Mouse (Mus musculus): ENCODE results near the gene Duoxa1.

DNA sequence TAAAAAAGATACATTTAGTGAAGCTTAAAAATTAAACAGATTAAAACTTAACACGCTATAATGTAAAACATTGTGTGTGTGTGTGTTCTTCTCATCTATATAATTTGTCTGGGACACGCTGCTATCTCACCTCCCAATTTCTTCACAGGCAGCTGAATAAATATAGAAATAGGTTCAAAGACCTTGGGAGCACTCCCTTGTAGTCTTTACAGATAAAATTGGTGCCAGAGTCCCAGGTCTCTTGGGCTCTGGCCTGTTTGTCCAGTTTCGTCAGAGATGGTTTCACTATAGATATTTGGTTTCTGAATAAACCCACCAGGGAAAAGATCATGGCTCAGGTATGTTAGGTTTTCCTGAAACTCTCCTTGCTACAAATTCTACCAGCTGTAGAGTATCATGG lies 34.8 kb downstream of the Duoxa1 start:
- TF ChIP-seq POLR2A (IDR thresholded peaks at IDR 0.05; ENCODE audit: borderline replicate concordance, control insufficient read depth, low read depth, low read length) (no peak), CTCF (IDR thresholded peaks at IDR 0.05; ENCODE audit: control insufficient read depth, insufficient read depth, low read length) (no peak)

Measured in bone marrow, adult 2 months (tissue).